10 mouse cellular contexts compared by ENCODE assay signal in genomic region chr3:62594842-62595241, GRCm38 (mm10). TPM values are rescaled to one million over a fixed set of nuclear protein-coding genes. Genes with fewer than 3 reads are reported as not detected.
A peak's percentile ranks its signal among the peaks of the same experiment; 100 is the strongest.
DNase-seq lines count a peak whose midpoint lies in the region; ATAC-seq and TF ChIP-seq lines count a peak whose summit lies in the region.
"Had no signal": no experiment of that assay in that cellular context is flagged by ENCODE, and none has a peak within 500 bp of the region (broad histone marks: within the 10 kb centered on the region; RNA-seq: fewer than 3 reads in every experiment).

No protein-coding gene starts in this region.

- no peak overlapping the region for H3K9ac ChIP-seq in MEL (ENCODE audit: control insufficient read depth, low read depth, low read length, poor library complexity, severe bottlenecking)
- H3K9ac ChIP-seq in liver, postnatal 0 days (replicated peaks), result no peak overlapping the region

- no peaks in the 10 kb centered on the region for H3K79me2 ChIP-seq in MEL (ENCODE audit: control insufficient read depth, insufficient read depth, low read length, poor library complexity)

- H3K4me2 ChIP-seq in liver, postnatal 0 days (ENCODE audit: low read depth, low read length), result no peak overlapping the region

- H3K4me3 ChIP-seq in MEL (ENCODE audit: control insufficient read depth in 1 of 2, insufficient read depth in 1 of 2, low read depth in 2 of 2, low read length in 2 of 2), result no peak overlapping the region
- no peak overlapping the region for H3K4me3 ChIP-seq in liver, postnatal 0 days (ENCODE audit: low read depth, low read length)
- H3K4me3 ChIP-seq in gastrocnemius, adult 2 months, result no peak overlapping the region

- H3K27ac ChIP-seq in MEL (ENCODE audit: control insufficient read depth, low read depth, low read length), result no peak overlapping the region
- H3K27ac ChIP-seq in liver, postnatal 0 days (ENCODE audit: low read depth), result no peak overlapping the region
- no peak overlapping the region for H3K27ac ChIP-seq in gastrocnemius, adult 2 months

- H3K36me3 ChIP-seq in MEL (ENCODE audit: control insufficient read depth in 1 of 2, insufficient read depth in 2 of 2, low read length in 2 of 2), result no peaks in the 10 kb centered on the region
- no peaks in the 10 kb centered on the region for H3K36me3 ChIP-seq in liver, postnatal 0 days (replicated peaks; ENCODE audit: insufficient read depth, low read length)

- H3K9me3 ChIP-seq in MEL (replicated peaks; ENCODE audit: insufficient read depth, low read length), result no peaks in the 10 kb centered on the region
- H3K9me3 ChIP-seq in liver, postnatal 0 days (ENCODE audit: low read length), result no peaks in the 10 kb centered on the region

- TF ChIP-seq CTCF in MEL (IDR thresholded peaks at IDR 0.05 in 2 of 3, conservative IDR thresholded peaks at IDR 0.05 in 1 of 3; ENCODE audit: control insufficient read depth in 1 of 3, insufficient read depth in 1 of 3, low read depth in 2 of 3, low read length in 3 of 3, poor library complexity in 1 of 3, severe bottlenecking in 1 of 3), result no peak
- no peak for TF ChIP-seq CTCF in liver, postnatal 0 days (IDR thresholded peaks at IDR 0.05; ENCODE audit: low read depth)
- TF ChIP-seq CTCF in gastrocnemius, adult 2 months (IDR thresholded peaks at IDR 0.05), result no peak

- no peaks in the 10 kb centered on the region for H3K27me3 ChIP-seq in MEL (ENCODE audit: control insufficient read depth in 1 of 2, insufficient read depth in 2 of 2, low read length in 2 of 2)
- no peaks in the 10 kb centered on the region for H3K27me3 ChIP-seq in liver, postnatal 0 days (ENCODE audit: insufficient read depth, low read length)

- no peak for ATAC-seq in liver, postnatal 0 days
- ATAC-seq: inflammation-experienced regulatory T-cells, adult 6 months had no signal

- no peak for TF ChIP-seq RAD21 in MEL (IDR thresholded peaks at IDR 0.05; ENCODE audit: low read depth, low read length)

- TF ChIP-seq EP300 in MEL (IDR thresholded peaks at IDR 0.05; ENCODE audit: low read depth in 1 of 2, low read length in 2 of 2), result no peak
- no peak for TF ChIP-seq EP300 in liver, postnatal 0 days (IDR thresholded peaks at IDR 0.05; ENCODE audit: low read depth)

- TF ChIP-seq POLR2A in MEL (IDR thresholded peaks at IDR 0.05; ENCODE audit: control insufficient read depth in 1 of 2, insufficient read depth in 1 of 2, low read depth in 1 of 2, low read length in 2 of 2, poor library complexity in 1 of 2), result no peak

- 21% methylated on average over 7 of the region's 7 CpGs for WGBS in liver, postnatal 0 days (ENCODE audit: insufficient replicate concordance)

- peak; percentile 71 for DNase-seq in kidney, postnatal 10 days
- no peak for DNase-seq in kidney, adult 18-20 months
- DNase-seq in MEL (ENCODE audit: low read depth, low spot score), result peak; percentile 41
- DNase-seq in c-Kit-positive CD71-positive TER-119-negative erythroid progenitor cells, embryonic 14.5 days (ENCODE audit: low read depth), result peak; percentile 5
- peak; percentile 27 for DNase-seq in liver, postnatal 0 days
- no peak for DNase-seq in left cerebral cortex, adult 18-20 months (ENCODE audit: low spot score in 2 of 2)
- DNase-seq in gastrocnemius, adult 2 months, result no peak
- DNase-seq: cerebellum, adult 9-10 months; thymus, adult 18-20 months had no signal

- H3K4me1 ChIP-seq in MEL (ENCODE audit: control insufficient read depth in 1 of 2, insufficient read depth in 2 of 2, low read length in 2 of 2), result no peaks in the 10 kb centered on the region
- no peaks in the 10 kb centered on the region for H3K4me1 ChIP-seq in liver, postnatal 0 days (ENCODE audit: insufficient read depth)

- intact Hi-C loops in gastrocnemius, adult 2 months (cut with DNase I), result no loop called here

TF ChIP-seq in MEL, 35 proteins besides CTCF, POLR2A, EP300 and RAD21:
- TF ChIP-seq USF2 (IDR thresholded peaks at IDR 0.05; ENCODE audit: borderline replicate concordance in 1 of 2, insufficient read depth in 1 of 2, low read depth in 1 of 2, low read length in 2 of 2) (no peak), MYB (IDR thresholded peaks at IDR 0.05; ENCODE audit: low read depth, low read length) (no peak), MXI1 (IDR thresholded peaks at IDR 0.05; ENCODE audit: low read depth, low read length) (no peak), GABPA (IDR thresholded peaks at IDR 0.05; ENCODE audit: low read depth, low read length) (no peak), ELF1 (IDR thresholded peaks at IDR 0.05; ENCODE audit: low read depth, low read length) (no peak), TAL1 (IDR thresholded peaks at IDR 0.05; ENCODE audit: low read length) (no peak), ZC3H11A (IDR thresholded peaks at IDR 0.05; ENCODE audit: low read depth, low read length) (no peak), RCOR1 (IDR thresholded peaks at IDR 0.05; ENCODE audit: low read depth, low read length) (no peak), TBP (IDR thresholded peaks at IDR 0.05; ENCODE audit: low read depth, low read length) (no peak), MYC (IDR thresholded peaks at IDR 0.05; ENCODE audit: low read depth, low read length) (no peak), POLR2AphosphoS5 (IDR thresholded peaks at IDR 0.05; ENCODE audit: borderline replicate concordance, low read depth, low read length) (no peak), HCFC1 (IDR thresholded peaks at IDR 0.05; ENCODE audit: low read depth, low read length) (no peak), ZMIZ1 (IDR thresholded peaks at IDR 0.05; ENCODE audit: low read depth, low read length) (no peak), TCF12 (IDR thresholded peaks at IDR 0.05; ENCODE audit: low read depth, low read length) (no peak), KAT2A (conservative IDR thresholded peaks at IDR 0.05; ENCODE audit: low read depth, low read length) (no peak), ZNF384 (IDR thresholded peaks at IDR 0.05; ENCODE audit: low read depth, low read length) (no peak), SIN3A (IDR thresholded peaks at IDR 0.05; ENCODE audit: low read length) (no peak), ZKSCAN1 (IDR thresholded peaks at IDR 0.05; ENCODE audit: low read depth, low read length) (no peak), UBTF (IDR thresholded peaks at IDR 0.05; ENCODE audit: borderline replicate concordance, insufficient read depth, low read depth, low read length) (no peak)

RNA-seq across cellular contexts. Expression of gene Gpr149, which starts 10.1 kb away (rescaled TPM):
- not detected in 2 replicates for total RNA-seq in MEL (2012; rRNA removed)
- not detected for polyA plus RNA-seq in MEL (2012; ENCODE audit: insufficient read depth in 1 of 2, insufficient read length in 2 of 2, low read depth in 1 of 2, low replicate concordance in 2 of 2, missing spikeins in 1 of 2)
- not detected in 2 replicates for polyA plus RNA-seq in liver, postnatal 0 days (2015; fragmentation: Nextera tagmentation; extraction: Ambion mirVana)
- 1 to 10 TPM in 1 of 2 experiments, under 1 TPM in 1; 0.84 to 1.7 TPM for total RNA-seq in left cerebral cortex, adult 18-20 months (2021)
- not detected for total RNA-seq in gastrocnemius, adult 2 months (2021)
- polyA plus RNA-seq: inflammation-experienced regulatory T-cells, adult 6 months had no signal

Comparison
In these comparisons a context has a peak if more than half of its experiments do, and no peak if none do; other contexts are left out.
1. DNase-seq: peak in kidney, postnatal 10 days (single experiment), MEL (single experiment), c-Kit-positive CD71-positive TER-119-negative erythroid progenitor cells, embryonic 14.5 days (single experiment) and liver, postnatal 0 days (single experiment); none in kidney, adult 18-20 months (single experiment), left cerebral cortex, adult 18-20 months (0 of 2) and gastrocnemius, adult 2 months (single experiment).